Mouse (Mus musculus) layer of hippocampus, postnatal 14 days (tissue): Measurements from ENCODE around the gene Flywch2. TPM values are rescaled to one million over a fixed set of nuclear protein-coding genes. Genes with fewer than 3 reads are reported as not detected.
A peak's percentile ranks its signal among the peaks of the same experiment; 100 is the strongest.

Experiments used
- DNase-seq, 2 experiments: peaks; one replicate each; pipeline ENCODE4 v3.0.0; 2021 to 2022; ENCODE audit warnings: low spot score in 2 of 2, mixed read lengths in 1 of 2
- long read RNA-seq, 2 experiments: library from polyadenylated mRNA; stranded (forward); transcript quantifications; one replicate each; pipeline ENCODE4 v2.0.0; 2021
- total RNA-seq, 2 experiments: library from RNA; stranded (reverse); gene quantifications; 2 replicates each; pipeline ENCODE4 v1.2.3; 2021

The Flywch2 gene
- 10 to 100 TPM; 24.5 to 25.3 TPM for total RNA-seq
- long read RNA-seq, experiment 1, transcript Flywch2-201 (3 exons, 694 nt): major isoform, 7 of 12 reads
- long read RNA-seq, experiment 1, partial matches to known transcripts: 0 of 12 reads
- long read RNA-seq, experiment 1, other reads (novel, unspliced or antisense): 5 of 12 reads
- long read RNA-seq, experiment 2, transcript Flywch2-201 (3 exons, 694 nt): major isoform, 19 of 28 reads
- long read RNA-seq, experiment 2, partial matches to known transcripts: 2 of 28 reads
- long read RNA-seq, experiment 2, other reads (novel, unspliced or antisense): 7 of 28 reads

GRCm38 (mm10) chr17:23785561-23786471, at the start of gene Flywch2:
Gene Flywch2, minus strand, starts transcription at chr17:23786081.
- DNase-seq: peak; percentile 85 to 95

DNA sequence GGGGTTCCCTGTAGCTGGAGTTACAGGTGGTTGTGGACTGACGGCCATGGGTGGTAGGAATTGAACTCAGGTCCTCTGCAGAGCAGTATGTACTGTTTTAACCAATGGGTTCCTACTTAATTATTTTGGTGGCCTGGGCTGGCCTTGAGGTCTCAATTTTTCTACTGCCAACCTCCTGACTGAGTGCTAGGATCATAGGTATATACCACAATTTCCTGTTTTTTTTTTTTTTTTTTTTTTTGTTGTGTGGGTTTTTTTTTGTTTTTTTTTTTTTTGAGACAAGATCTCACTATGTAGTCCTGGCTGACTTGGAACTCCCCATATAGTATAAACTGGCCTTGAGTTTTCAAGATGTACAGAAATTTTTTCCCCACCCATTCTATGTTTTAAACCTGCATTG, 45.3 kb upstream of the Flywch2 start:
- no peak for DNase-seq

GRCm38 (mm10) chr17:23829064-23829619, 43.3 kb upstream of the Flywch2 start, which contains the start of gene Elob:
Gene Elob, minus strand, starts transcription at chr17:23829136.
- peak; percentile 88 to 89 for DNase-seq

- peak; percentile 50 to 73 for DNase-seq
Observed at GRCm38 (mm10) chr17:23828271-23829001, 42.6 kb upstream of the Flywch2 start.

DNA sequence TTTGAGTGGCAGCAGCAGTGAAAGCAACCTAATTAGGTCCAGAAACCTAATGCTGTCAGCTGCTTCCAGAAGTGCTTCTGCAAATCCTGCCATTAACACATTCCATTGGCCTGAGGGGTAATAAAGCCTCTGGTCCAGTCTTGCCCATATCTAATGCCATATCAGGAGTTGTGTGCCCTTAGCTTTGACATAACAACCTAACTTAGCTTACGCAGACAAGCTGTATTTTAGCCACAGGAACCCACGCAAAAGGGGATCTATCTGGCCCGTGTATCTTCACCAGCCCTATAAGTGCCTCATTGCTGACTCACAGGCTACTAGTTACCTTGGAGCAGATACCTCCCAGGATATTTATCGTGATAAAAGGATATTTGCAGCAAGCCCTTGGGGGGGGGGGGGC, 39.7 kb upstream of the Flywch2 start:
- no peak for DNase-seq

DNA sequence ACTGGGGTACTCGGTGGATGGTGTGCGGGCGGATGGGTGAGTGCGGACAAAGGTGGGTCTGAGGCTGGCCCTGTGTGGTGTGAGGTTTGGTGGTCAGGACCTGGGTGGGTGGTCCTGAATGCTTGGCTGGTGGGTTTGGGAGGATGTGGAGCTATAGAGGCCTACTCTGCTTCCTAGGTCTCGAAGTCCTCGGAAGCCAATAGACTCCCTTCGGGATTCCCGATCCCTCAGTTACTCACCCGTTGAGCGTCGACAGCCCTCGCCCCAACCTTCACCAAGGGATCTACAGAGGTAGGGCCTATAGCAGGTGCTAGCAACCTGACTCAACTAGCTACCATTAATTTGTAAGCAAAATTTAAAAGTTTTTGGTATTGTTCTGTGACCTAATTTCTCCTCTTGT, 37.7 kb upstream of the Flywch2 start:
- no peak for DNase-seq

DNA sequence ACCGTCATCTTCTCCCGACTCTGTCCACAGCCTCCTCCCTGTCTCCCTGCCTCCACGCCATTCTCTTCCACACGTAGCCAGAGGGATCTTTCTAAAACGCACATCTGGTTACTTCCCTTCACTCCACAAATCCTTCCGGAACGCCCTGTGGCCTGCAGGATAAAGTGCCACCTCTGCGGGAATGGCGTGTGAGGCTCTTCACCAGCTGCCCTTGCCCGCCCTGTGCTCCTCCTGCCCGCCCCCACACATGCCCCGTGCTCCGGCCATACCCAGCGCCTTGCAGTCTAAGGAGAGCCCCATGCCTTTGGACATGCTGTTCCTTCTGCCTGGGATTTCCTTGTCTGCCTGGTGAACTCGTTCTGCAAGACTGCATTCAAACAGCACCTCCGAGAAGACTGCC, 37.1 kb upstream of the Flywch2 start:
- DNase-seq: no peak

- DNase-seq: no peak
Observed at GRCm38 (mm10) chr17:23822094-23822493, 36.2 kb upstream of the Flywch2 start.

GRCm38 (mm10) chr17:23820731-23821130, 34.9 kb upstream of the Flywch2 start:
- DNase-seq: no peak

GRCm38 (mm10) chr17:23819235-23819634, 33.4 kb upstream of the Flywch2 start:
- DNase-seq: no peak

DNA sequence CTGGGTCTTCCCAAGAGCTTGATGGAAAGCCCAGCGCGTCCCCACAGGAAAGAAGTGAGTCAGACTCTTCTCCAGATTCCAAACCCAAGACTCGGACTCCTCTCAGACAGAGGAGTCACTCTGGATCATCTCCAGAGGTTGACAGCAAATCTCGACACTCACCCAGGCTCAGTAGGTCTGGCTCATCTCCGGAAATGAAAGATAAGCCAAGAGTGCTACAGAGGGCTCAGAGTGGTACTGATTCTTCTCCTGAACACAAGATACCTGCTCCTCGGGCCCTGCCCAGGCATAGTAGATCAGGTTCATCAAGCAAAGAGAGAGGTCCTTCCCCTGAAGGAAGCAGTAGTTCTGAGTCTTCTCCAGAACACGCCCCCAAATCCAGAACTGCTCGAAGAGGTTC, 32.7 kb upstream of the Flywch2 start:
- no peak for DNase-seq

- DNase-seq: no peak
Observed at GRCm38 (mm10) chr17:23815641-23816040, 29.8 kb upstream of the Flywch2 start.

DNA sequence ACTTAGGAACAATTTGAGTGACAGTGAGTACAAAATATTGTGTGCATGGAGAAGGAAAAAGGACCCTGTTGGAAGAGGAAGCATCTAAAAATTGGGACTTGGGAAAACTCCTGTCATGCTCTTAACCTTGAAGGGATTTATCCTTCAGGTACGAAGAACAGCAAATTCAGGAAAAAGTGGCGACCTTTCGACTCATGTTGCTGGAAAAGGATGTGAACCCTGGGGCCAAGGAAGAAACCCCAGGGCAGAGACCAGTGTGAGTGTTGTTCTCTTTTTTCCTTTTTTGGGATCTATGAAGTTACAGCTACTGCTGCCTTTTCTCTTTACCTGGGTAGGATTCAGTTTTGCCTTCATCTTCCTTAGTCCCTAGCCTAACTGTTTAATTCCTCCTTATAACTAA, 22.0 kb upstream of the Flywch2 start:
- no peak for DNase-seq

GRCm38 (mm10) chr17:23806867-23807266, 21.0 kb upstream of the Flywch2 start:
- no peak for DNase-seq

DNA sequence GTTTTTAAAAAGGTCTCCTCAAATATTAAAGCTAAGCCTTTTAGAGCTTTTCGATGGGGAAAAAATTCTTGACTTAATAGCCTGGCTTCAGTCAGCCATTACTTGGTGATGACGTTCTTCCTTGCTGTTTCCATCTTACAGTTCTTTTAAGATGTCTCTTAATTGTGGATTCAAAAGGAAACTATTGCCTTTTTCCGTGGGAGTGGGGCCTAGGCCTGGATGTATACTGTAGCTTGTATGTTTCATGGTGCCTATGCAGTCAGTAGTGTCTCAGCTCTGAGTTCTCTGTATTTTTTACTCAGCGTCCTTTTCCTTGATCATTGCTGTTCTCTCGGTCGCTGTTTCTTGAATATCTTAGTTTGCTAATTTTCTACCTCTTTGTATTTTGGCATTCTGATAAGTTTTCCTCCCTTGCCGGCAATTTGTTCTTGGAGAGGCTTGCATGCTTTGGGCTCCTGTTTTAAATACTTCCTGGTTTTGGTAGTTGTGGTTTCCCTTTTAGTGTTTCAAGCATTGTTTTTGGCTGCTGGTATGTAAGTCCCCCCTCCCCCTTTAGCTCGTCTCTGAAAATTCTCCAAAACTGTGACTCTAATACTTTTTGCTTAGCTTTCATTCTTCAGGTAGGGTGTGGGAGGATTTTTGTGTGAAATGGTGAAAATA, 18.7 kb upstream of the Flywch2 start:
- no peak for DNase-seq

DNA sequence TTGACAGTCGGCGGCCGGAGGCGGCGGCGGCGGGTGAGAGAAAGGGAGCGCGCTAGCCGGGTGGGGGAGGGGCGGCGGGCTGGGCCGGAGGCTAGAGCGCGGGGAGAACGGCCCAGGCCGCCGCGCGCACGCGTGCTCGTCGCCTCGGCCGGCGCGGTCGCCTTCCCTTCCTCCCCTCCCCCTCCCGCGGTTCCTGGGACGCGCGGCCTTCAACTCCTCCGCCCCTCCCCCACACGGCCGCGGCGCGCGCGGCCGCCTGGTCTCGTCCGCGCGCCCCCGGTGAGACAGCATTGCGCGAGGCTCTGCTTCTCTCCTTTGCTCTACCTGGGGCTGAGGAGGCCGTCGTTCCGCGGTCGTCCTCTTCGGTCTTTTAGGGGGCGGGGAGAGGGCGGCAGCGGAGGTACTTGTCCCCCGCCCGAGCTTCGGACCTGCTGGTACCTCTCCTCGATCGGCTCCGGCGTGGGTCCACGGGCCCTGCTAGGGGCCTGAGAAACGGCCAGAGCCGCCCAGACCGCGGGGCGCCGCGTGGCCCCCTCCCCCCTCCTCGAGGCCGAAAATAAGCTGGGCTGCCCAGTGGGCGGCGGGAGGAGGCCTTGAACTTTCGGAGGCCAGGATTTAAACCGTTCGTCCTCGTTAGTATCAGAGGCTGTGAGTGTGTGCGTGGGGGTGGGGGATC, 17.6 kb upstream of the Flywch2 start:
- peak in 1 of 2 experiments; percentile 74 for DNase-seq

DNA sequence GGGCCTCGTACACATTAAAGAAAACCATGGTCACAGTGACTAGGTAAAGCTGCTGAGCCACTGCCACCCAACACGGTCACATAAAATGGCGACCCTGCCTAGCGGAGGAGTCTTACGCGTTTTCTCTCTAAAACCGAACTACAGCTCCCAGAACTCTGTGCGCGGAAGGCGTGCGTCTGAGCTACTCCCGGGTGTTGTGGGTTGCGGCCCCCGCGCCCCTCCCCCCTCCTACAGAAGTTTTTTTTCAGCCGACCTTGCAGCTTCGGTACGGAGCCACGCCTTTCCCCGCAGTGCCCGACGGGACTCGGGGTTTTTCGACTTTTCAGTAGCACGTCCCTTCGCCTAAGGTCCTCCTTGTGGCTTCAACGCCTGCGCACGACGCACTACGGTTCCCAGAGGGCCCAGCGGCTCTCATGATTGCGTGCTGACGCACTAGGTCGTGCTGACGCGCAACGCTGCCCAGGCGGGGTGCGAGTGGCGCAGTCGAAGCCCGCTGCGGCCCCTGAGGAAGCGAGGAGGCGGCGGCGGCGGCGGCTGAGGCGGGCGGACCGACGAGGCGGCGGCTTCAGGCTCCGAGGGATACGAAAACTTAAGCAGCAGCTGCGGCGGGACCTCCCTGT, 17.0 kb upstream of the Flywch2 start:
- peak; percentile 95 to 99 for DNase-seq

GRCm38 (mm10) chr17:23801627-23802026, 15.7 kb upstream of the Flywch2 start:
- DNase-seq: no peak

DNA sequence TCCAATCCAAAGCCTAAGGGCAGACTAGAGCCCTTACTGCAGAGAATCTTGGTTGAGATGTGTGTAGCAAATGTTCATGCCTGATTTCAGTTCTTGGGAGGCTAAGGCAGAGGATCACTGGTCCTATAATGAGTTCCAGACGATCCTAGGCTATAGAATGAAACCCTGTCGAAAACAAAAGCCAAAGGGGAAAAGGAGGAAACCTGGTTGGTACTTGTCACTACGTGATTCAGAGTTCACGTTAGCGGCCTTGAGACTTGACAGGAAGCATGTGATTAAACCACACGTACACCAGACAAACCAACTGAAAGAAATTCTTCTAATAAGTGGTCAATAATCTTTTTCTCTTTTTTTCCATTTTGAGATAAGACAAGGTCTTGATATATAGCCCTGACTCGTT, 11.4 kb upstream of the Flywch2 start:
- no peak for DNase-seq

DNA sequence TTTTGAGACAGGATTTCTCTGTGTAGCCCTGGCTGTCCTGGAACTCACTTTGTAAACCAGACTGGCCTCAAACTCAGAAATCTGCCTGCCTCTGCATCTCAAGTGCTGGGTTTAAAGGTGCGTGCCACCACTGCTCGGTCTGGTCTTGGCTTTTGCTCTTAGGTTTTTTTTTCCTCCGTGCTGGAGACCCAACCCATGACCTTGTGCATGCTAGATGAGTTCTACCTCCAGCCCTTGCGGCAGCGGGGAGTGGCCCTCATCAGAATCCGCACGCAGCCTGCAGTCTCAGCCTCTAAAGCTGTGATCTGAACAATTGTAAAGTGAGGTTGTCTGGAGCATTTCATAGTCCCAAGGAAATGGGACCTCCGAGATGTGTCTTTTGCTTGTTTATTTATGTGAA, 9.4 kb upstream of the Flywch2 start:
- no peak for DNase-seq
